Mouse (Mus musculus): ENCODE results near the gene Gm31571. TPM values are rescaled to one million over a fixed set of nuclear protein-coding genes. Genes with fewer than 3 reads are reported as not detected.
"Not testable (repeated sequence)": the region's sequence is repeated elsewhere in the genome, so short reads cannot be mapped to it uniquely, and the experiment has no call there.

The Gm31571 gene
- total RNA-seq (2021), result not detected
- long read RNA-seq, experiment 1, result 0 reads
- long read RNA-seq, experiment 2, result 0 reads

GRCm38 (mm10) chrY:22051253-22051652 lies at the start of gene Gm31571:
Gene Gm31571, minus strand, starts transcription at chrY:22051353.
- DNase-seq; H3K4me3 ChIP-seq; H3K27ac ChIP-seq; intact Hi-C loops (cut with DNase I): not testable (repeated sequence)

All from gastrocnemius, adult 2 months (tissue).